Mouse (Mus musculus) spleen, adult 2 months (tissue): ENCODE measurements around the gene Cd83. TPM values are rescaled to one million over a fixed set of nuclear protein-coding genes. Genes with fewer than 3 reads are reported as not detected.

Experiments
- DNase-seq, 2 experiments: peaks; one replicate each; pipeline versions ENCODE4 v3.0.0 to v3.0.0-alpha.2; 2012 to 2021; ENCODE audit warnings: low spot score in 2 of 2, low read depth in 1 of 2
- H3K27ac ChIP-seq: fragments of 200-500 bp; 2 replicates; pipeline ENCODE4 v1.5.1; 2012; ENCODE audit warnings: low read length, inconsistent platforms; ENCODE audit not compliant: insufficient read depth
- H3K27me3 ChIP-seq: fragments of 200-500 bp; 2 replicates; pipeline ENCODE4 v1.6.1; 2012; ENCODE audit warnings: mild to moderate bottlenecking, moderate library complexity, low read length, inconsistent platforms; ENCODE audit not compliant: control insufficient read depth, insufficient read depth
- H3K36me3 ChIP-seq: fragments of 200-500 bp; 2 replicates; pipeline ENCODE4 v1.6.1; 2012; ENCODE audit warnings: mild to moderate bottlenecking, low read length, inconsistent platforms; ENCODE audit not compliant: control insufficient read depth, insufficient read depth
- H3K4me1 ChIP-seq: fragments of 200-500 bp; 2 replicates; pipeline ENCODE4 v1.6.1; 2011; ENCODE audit warnings: inconsistent platforms; ENCODE audit not compliant: control insufficient read depth, insufficient read depth, insufficient read length
- H3K4me3 ChIP-seq: fragments of 200-500 bp; 2 replicates; pipeline ENCODE4 v1.5.1; 2011; ENCODE audit warnings: mild to moderate bottlenecking, inconsistent platforms; ENCODE audit not compliant: insufficient read depth, insufficient read length; ENCODE audit errors: extremely low read depth
- CTCF ChIP-seq: fragments of 200-500 bp; IDR thresholded peaks from 2 replicates; pipeline ENCODE4 v1.5.1; 2011; ENCODE audit warnings: mild to moderate bottlenecking, inconsistent platforms; ENCODE audit not compliant: insufficient read depth, insufficient read length, insufficient replicate concordance; ENCODE audit errors: extremely low read depth
- POLR2A ChIP-seq: fragments of 200-500 bp; IDR thresholded peaks from 2 replicates; pipeline ENCODE4 v1.6.1; 2011; ENCODE audit warnings: low read depth, low read length, inconsistent platforms
- WGBS: fragments of 180-500 bp; shearing (Covaris S2); methylation state at CpG from one replicate; pipeline ENCODE4 v1.1.7; 2018; 5-methylcytosine and 5-hydroxymethylcytosine counted together
- polyA plus RNA-seq: library from polyadenylated mRNA; depleted of rRNA; stranded (reverse); fragments of >200 nt; gene quantifications from 2 replicates; pipeline ENCODE4 v1.2.3, GENCODE M21; 2012

Gene Cd83
- polyA plus RNA-seq, 1 experiment, result 38.3 TPM

- TF ChIP-seq POLR2A (no peak), CTCF (no peak)
- H3K27ac ChIP-seq, result no peak overlapping the region
- no peak for DNase-seq
- no peaks in the 10 kb centered on the region for H3K4me1 ChIP-seq
- no peak overlapping the region for H3K4me3 ChIP-seq
- WGBS, result 55% methylated on average over 4 of the region's 4 CpGs
- no peaks in the 10 kb centered on the region for H3K27me3 ChIP-seq
- no peaks in the 10 kb centered on the region for H3K36me3 ChIP-seq
Observed at GRCm38 (mm10) chr13:43822306-43822705, 37.7 kb downstream of the Cd83 start.

GRCm38 (mm10) chr13:43828648-43829047 lies 44.1 kb downstream of the Cd83 start:
- Histone ChIP-seq H3K4me1 (no peaks in the 10 kb centered on the region), H3K27me3 (no peaks in the 10 kb centered on the region), H3K36me3 (no peaks in the 10 kb centered on the region), H3K27ac (no peak overlapping the region), H3K4me3 (no peak overlapping the region)
- DNase-seq, result no peak
- 67% methylated on average over 5 of the region's 5 CpGs for WGBS
- TF ChIP-seq POLR2A (no peak), CTCF (no peak)

- no peaks in the 10 kb centered on the region for H3K4me1 ChIP-seq
- H3K4me3 ChIP-seq, result no peak overlapping the region
- 84% methylated on average over 8 of the region's 8 CpGs for WGBS
- TF ChIP-seq POLR2A (no peak), CTCF (no peak)
- H3K36me3 ChIP-seq, result no peaks in the 10 kb centered on the region
- DNase-seq, result no peak
- no peaks in the 10 kb centered on the region for H3K27me3 ChIP-seq
- H3K27ac ChIP-seq, result no peak overlapping the region
Observed at GRCm38 (mm10) chr13:43830892-43831673, 46.5 kb downstream of the Cd83 start.

GRCm38 (mm10) chr13:43832731-43833130 lies 48.2 kb downstream of the Cd83 start:
- Histone ChIP-seq H3K27ac (no peak overlapping the region), H3K4me1 (no peaks in the 10 kb centered on the region), H3K4me3 (no peak overlapping the region), H3K36me3 (no peaks in the 10 kb centered on the region), H3K27me3 (no peaks in the 10 kb centered on the region)
- 51% methylated on average over 7 of the region's 7 CpGs for WGBS
- DNase-seq, result no peak
- no peak for TF ChIP-seq POLR2A
- no peak for TF ChIP-seq CTCF

- Histone ChIP-seq H3K27ac (no peak overlapping the region), H3K36me3 (no peaks in the 10 kb centered on the region), H3K4me3 (no peak overlapping the region), H3K4me1 (no peaks in the 10 kb centered on the region), H3K27me3 (no peaks in the 10 kb centered on the region)
- WGBS, result 60% methylated on average over 8 of the region's 8 CpGs
- TF ChIP-seq CTCF, result no peak
- TF ChIP-seq POLR2A, result no peak
- no peak for DNase-seq
Observed at GRCm38 (mm10) chr13:43836376-43836775, 51.8 kb downstream of the Cd83 start.

GRCm38 (mm10) chr13:43837812-43838211 lies 53.2 kb downstream of the Cd83 start:
- no peak overlapping the region for H3K27ac ChIP-seq
- no peaks in the 10 kb centered on the region for H3K4me1 ChIP-seq
- no peaks in the 10 kb centered on the region for H3K27me3 ChIP-seq
- no peak overlapping the region for H3K4me3 ChIP-seq
- DNase-seq, result no peak
- no peaks in the 10 kb centered on the region for H3K36me3 ChIP-seq
- TF ChIP-seq CTCF (no peak), POLR2A (no peak)
- 87% methylated on average over 4 of the region's 4 CpGs for WGBS

- no peaks in the 10 kb centered on the region for H3K36me3 ChIP-seq
- no peak for DNase-seq
- 63% methylated on average over 5 of the region's 5 CpGs for WGBS
- TF ChIP-seq CTCF, result no peak
- TF ChIP-seq POLR2A, result no peak
- no peaks in the 10 kb centered on the region for H3K4me1 ChIP-seq
- no peak overlapping the region for H3K4me3 ChIP-seq
- no peak overlapping the region for H3K27ac ChIP-seq
- no peaks in the 10 kb centered on the region for H3K27me3 ChIP-seq
Observed at GRCm38 (mm10) chr13:43845151-43845550, 60.6 kb downstream of the Cd83 start.
